Mouse (Mus musculus) neural tube, embryonic 12.5 days (tissue): Measurements from ENCODE around the gene Nars2. TPM values are rescaled to one million over a fixed set of nuclear protein-coding genes. Genes with fewer than 3 reads are reported as not detected.

Experiments used
- ATAC-seq: fragments of 200-750 bp; cut with Nextera tagmentation; 2 replicates; pipeline ENCODE4 v1.8.0; 2017; ENCODE audit warnings: low read depth, mild to moderate bottlenecking, moderate TSS enrichment, moderate library complexity; ENCODE audit not compliant: low FRiP score
- H3K27ac ChIP-seq: fragments of 300-500 bp; sonication (generic); 2 replicates; pipeline ENCODE4 v1.5.1; 2016
- H3K27me3 ChIP-seq: fragments of 300-500 bp; sonication (generic); replicated peaks from 2 replicates; pipeline ENCODE4 v1.6.1; 2016; ENCODE audit warnings: mild to moderate bottlenecking
- H3K36me3 ChIP-seq: fragments of 300-500 bp; sonication (generic); 2 replicates; pipeline ENCODE4 v1.6.1; 2016; ENCODE audit warnings: mild to moderate bottlenecking
- H3K4me1 ChIP-seq: fragments of 300-500 bp; sonication (generic); 2 replicates; pipeline ENCODE4 v1.6.1; 2016
- H3K4me2 ChIP-seq: fragments of 300-500 bp; sonication (generic); replicated peaks from 2 replicates; pipeline ENCODE4 v1.6.1; 2016; ENCODE audit warnings: mild to moderate bottlenecking
- H3K4me3 ChIP-seq: fragments of 300-500 bp; sonication (generic); 2 replicates; pipeline ENCODE4 v1.5.1; 2016
- H3K9ac ChIP-seq: fragments of 300-500 bp; sonication (generic); 2 replicates; pipeline ENCODE4 v1.6.1; 2016; ENCODE audit warnings: mild to moderate bottlenecking
- H3K9me3 ChIP-seq: fragments of 300-500 bp; sonication (generic); 2 replicates; pipeline ENCODE4 v1.6.1; 2016; ENCODE audit warnings: mild to moderate bottlenecking
- WGBS: fragments of 180-500 bp; shearing (Covaris S2); methylation state at CpG from one replicate; pipeline ENCODE4 v1.1.7; 2016; 5-methylcytosine and 5-hydroxymethylcytosine counted together
- polyA plus RNA-seq: library from polyadenylated mRNA; unstranded; fragments of >200 nt; fragmentation: Nextera tagmentation; extraction: Ambion mirVana; gene quantifications from 2 replicates; pipeline ENCODE4 v1.2.1, GENCODE M21; 2016

Nars2 gene
- polyA plus RNA-seq, 1 experiment from 2014 or later: 23.5 TPM

- no peak for ATAC-seq
- Histone ChIP-seq H3K4me3 (no peak overlapping the region), H3K27me3 (no peaks in the 10 kb centered on the region), H3K4me1 (no peaks in the 10 kb centered on the region), H3K27ac (no peak overlapping the region), H3K4me2 (no peak overlapping the region), H3K36me3 (no peaks in the 10 kb centered on the region), H3K9me3 (no peaks in the 10 kb centered on the region), H3K9ac (no peak overlapping the region)
- 86% methylated on average over 5 of the region's 5 CpGs for WGBS
These were observed 24.6 kb downstream of the Nars2 start for GRCm38 (mm10) chr7:96975914-96976313.

DNA sequence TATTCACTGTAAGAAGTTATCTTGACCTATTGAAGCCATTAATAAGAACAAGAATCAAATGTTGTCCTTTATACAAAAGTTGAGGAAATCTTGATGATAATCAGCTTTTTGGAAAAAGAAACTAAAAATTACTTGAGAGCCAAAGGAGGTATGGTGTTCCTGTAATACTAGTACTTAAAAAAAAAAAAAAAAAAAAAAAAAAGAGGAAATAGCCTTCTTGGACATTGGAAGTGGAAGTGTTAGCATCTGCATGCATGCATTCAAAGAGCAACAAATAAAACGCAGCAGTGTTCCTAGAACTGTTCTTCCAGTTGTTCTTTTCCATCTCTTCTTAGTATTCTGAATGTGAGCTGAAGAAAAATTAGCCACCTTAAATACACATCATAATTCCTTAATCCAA is 25.9 kb downstream of the Nars2 start:
- Histone ChIP-seq H3K4me1 (no peaks in the 10 kb centered on the region), H3K27ac (no peak overlapping the region), H3K4me3 (no peak overlapping the region), H3K27me3 (no peaks in the 10 kb centered on the region), H3K36me3 (no peaks in the 10 kb centered on the region), H3K4me2 (no peak overlapping the region), H3K9ac (no peak overlapping the region), H3K9me3 (no peaks in the 10 kb centered on the region)
- 85% methylated on average over 1 of the region's 1 CpGs for WGBS
- ATAC-seq: no peak

- H3K9me3 ChIP-seq: no peaks in the 10 kb centered on the region
- H3K9ac ChIP-seq: no peak overlapping the region
- whole genome bisulfite sequencing: 94% methylated on average over 2 of the region's 2 CpGs
- H3K36me3 ChIP-seq: no peaks in the 10 kb centered on the region
- ATAC-seq: no peak
- peaks cover 4% of the 10 kb centered on the region for H3K4me1 ChIP-seq
- H3K4me2 ChIP-seq: no peak overlapping the region
- no peaks in the 10 kb centered on the region for H3K27me3 ChIP-seq
- H3K4me3 ChIP-seq: no peak overlapping the region
- H3K27ac ChIP-seq: no peak overlapping the region
These were observed 30.1 kb downstream of the Nars2 start for GRCm38 (mm10) chr7:96981366-96981765.

DNA sequence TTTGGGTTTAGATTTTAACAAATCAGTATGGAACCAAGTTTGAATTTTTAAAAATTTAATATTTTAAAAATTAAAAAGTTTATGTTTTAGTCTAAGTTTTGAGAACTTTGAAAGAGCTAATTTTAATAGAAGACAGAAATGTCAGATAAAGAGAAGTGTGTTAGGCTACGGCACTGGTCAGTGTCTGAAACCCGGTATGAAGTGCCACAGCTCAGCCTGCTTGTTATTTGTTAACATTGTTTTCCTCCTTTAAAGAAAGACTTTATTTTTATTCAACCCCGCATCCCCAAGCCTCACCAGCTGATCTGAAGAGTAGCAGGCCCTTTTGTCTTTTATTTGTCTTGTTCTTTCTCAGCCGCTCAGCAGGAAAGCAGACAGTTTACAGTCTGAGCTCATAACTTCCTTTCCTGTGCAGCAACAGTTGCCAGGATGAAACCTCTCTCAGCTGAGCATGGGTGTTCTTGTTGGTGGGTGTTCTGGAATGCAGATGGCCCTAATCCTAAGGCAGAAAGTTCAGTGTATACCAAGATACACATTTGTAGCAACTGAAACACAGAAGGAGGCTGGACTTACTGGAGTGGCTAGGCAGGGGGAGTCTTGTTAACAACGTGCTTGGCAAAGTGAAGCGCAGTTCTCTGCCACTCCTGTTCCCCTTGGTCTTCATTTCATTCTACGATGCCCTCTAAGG is 32.5 kb downstream of the Nars2 start:
- Histone ChIP-seq H3K27me3 (no peaks in the 10 kb centered on the region), H3K9me3 (no peaks in the 10 kb centered on the region), H3K9ac (no peak overlapping the region), H3K4me3 (no peak overlapping the region), H3K4me2 (no peak overlapping the region), H3K36me3 (no peaks in the 10 kb centered on the region), H3K27ac (no peak overlapping the region), H3K4me1 (peaks cover 14% of the 10 kb centered on the region)
- ATAC-seq: 0 out of 2 replicates have a peak, but pooled peaks have one; percentile 49
- 23% methylated on average over 7 of the region's 7 CpGs for WGBS

- WGBS: 48% methylated on average over 8 of the region's 8 CpGs
- Histone ChIP-seq H3K4me2 (no peak overlapping the region), H3K9me3 (no peaks in the 10 kb centered on the region), H3K27me3 (no peaks in the 10 kb centered on the region), H3K9ac (no peak overlapping the region), H3K36me3 (no peaks in the 10 kb centered on the region), H3K4me3 (no peak overlapping the region), H3K27ac (no peak overlapping the region), H3K4me1 (peaks cover 14% of the 10 kb centered on the region)
- no peak for ATAC-seq
These were observed 34.5 kb downstream of the Nars2 start for GRCm38 (mm10) chr7:96985798-96986197.

DNA sequence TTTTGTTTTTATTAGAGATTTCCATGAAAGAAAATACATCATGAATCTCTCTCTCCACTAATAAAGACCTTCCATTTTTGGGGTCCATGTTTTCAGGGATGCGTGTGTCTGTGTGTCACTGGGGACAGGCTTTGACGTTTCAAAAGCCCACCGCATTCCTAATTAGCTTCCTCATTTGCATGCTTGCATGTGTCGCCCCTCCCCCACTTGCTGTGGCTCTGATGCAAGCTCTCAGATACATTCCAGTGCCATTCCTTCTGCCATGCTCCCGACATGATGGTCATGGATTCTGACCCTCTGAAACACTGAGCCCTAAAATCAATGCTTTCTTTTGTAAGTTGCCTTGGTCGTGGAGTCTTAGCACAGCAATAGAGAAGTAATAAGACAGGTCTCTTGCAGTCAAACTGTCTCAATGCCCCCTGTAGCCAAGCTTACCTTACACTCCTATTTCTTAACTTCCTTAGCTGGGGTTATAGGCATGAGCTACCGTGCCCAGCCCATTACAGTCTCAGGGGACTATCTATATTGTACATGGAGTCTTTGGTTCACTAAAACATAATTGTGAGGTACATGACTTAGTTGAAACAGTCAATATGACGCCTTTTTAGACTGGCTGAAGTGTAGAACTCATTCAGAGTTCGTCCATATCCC is 35.6 kb downstream of the Nars2 start:
- peak overlapping the region; percentile 14; the same call in 1 of the 2 replicates for H3K4me2 ChIP-seq
- peaks cover 14% of the 10 kb centered on the region for H3K4me1 ChIP-seq
- H3K9ac ChIP-seq: no peak overlapping the region
- H3K27ac ChIP-seq: no peak overlapping the region
- peak; percentile 71 for ATAC-seq
- H3K9me3 ChIP-seq: no peaks in the 10 kb centered on the region
- H3K27me3 ChIP-seq: no peaks in the 10 kb centered on the region
- H3K36me3 ChIP-seq: no peaks in the 10 kb centered on the region
- H3K4me3 ChIP-seq: no peak overlapping the region
- 32% methylated on average over 9 of the region's 9 CpGs for WGBS

DNA sequence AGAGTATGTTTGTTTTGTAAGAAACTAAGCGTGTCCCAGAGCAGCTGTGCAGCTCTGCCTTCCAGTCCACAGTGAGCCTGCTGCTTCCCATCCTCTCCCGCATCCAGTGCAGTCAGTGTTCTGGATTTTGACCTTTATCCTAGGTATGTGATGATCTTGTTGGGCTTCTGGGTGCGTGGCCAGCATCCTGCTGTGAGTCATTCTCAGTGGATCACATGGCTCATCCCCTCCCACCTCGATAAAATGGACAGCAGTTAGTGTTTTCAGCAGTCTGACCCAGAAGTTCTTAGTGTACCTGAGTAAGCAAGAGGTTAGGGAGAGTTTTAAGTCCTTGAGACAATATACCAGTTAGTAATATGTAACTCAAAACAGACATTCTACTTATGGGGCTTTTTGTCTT is 36.4 kb downstream of the Nars2 start:
- no peaks in the 10 kb centered on the region for H3K9me3 ChIP-seq
- peaks cover 14% of the 10 kb centered on the region for H3K4me1 ChIP-seq
- H3K4me3 ChIP-seq: no peak overlapping the region
- 67% methylated on average over 4 of the region's 4 CpGs for WGBS
- no peaks in the 10 kb centered on the region for H3K27me3 ChIP-seq
- no peaks in the 10 kb centered on the region for H3K36me3 ChIP-seq
- no peak overlapping the region for H3K9ac ChIP-seq
- H3K4me2 ChIP-seq: no peak overlapping the region
- no peak for ATAC-seq
- no peak overlapping the region for H3K27ac ChIP-seq

DNA sequence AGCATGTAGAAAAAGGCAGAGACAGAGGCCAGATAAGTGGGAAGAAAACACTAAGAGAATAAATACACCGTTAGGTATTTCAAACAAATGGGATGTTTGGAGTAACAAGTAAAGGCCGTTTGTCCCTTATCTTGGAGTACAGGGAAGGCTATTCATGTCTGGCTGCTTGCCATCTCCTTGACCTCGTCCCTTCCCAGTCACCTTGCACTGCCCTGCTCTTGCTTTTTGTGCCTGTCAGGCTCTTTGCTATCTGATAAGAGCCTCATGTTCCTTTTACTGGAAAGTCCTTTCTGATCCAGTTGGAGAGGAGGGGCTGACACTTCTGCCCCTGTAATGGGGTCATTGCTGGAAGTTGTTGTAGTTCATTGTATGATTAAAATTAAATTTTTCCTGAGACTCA is 61.7 kb downstream of the Nars2 start:
- Histone ChIP-seq H3K9me3 (0 out of 2 replicates have a peak, but pooled peaks cover 3% of the 10 kb centered on the region), H3K4me1 (no peaks in the 10 kb centered on the region), H3K27me3 (no peaks in the 10 kb centered on the region), H3K4me3 (no peak overlapping the region), H3K27ac (no peak overlapping the region), H3K36me3 (no peaks in the 10 kb centered on the region), H3K9ac (no peak overlapping the region), H3K4me2 (no peak overlapping the region)
- WGBS: 82% methylated on average over 3 of the region's 3 CpGs
- no peak for ATAC-seq

DNA sequence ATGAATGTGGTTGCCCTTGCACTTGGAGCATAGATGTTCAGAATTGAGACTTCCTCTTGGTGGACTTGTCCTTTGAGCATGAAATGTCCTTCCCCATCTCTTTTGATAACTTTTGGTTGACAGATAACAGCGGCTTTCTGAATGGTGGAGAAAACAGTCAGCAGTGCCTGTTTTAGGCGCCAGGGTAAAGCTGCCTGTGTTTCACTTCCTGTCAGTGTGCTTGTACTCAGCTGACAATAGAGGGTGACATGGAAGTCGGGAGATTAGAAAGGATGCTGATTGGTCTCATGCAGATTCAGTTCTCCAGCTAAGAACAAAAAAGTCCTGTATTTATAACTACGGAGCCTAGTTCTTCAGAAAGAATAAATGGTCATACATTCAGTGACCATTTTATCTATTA is 66.7 kb downstream of the Nars2 start:
- H3K36me3 ChIP-seq: no peaks in the 10 kb centered on the region
- H3K4me1 ChIP-seq: no peaks in the 10 kb centered on the region
- no peak overlapping the region for H3K27ac ChIP-seq
- H3K4me3 ChIP-seq: no peak overlapping the region
- H3K9me3 ChIP-seq: 0 out of 2 replicates have a peak, but pooled peaks cover 3% of the 10 kb centered on the region
- H3K4me2 ChIP-seq: no peak overlapping the region
- H3K27me3 ChIP-seq: no peaks in the 10 kb centered on the region
- WGBS: 81% methylated on average over 4 of the region's 4 CpGs
- ATAC-seq: no peak
- H3K9ac ChIP-seq: no peak overlapping the region

DNA sequence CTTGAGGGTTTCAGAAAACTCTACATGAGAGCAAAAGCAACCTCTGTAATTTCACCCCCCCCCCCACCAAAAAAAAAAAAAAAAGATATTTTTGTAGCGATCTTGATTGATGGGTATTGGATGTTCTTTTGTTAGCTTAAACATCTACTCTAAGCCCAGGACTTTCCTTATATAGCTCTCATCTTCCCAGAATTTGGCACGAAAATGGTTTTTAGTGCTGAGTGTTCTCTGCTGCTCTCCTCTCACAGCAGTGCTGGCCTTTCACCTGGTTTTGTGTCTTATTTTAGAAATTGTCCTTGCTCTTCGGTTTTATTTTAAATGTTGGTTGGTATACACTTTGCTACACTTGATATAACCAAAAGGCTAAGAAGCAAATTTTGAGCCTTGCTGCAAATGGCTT is 67.1 kb downstream of the Nars2 start:
- WGBS: 89% methylated on average over 3 of the region's 3 CpGs

DNA sequence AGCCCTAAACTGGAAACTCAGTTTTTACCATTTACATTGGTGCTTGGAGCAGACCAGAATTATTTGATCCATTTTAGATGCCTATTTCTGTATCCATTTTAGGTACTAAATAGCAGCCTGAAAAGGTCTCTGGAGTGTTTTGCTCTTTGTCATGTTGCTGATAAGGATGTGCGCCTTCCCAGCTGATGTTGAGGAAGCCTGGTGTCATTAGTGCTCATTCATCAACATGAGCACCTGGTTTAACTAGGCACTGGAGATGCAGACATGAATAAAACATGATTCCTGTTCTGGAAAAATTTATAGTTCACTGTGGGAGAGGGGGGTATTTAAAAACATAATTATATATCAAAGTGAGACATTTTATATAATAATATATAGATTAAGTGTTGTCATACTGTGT is 68.0 kb downstream of the Nars2 start:
- Histone ChIP-seq H3K9me3 (0 out of 2 replicates have a peak, but pooled peaks cover 3% of the 10 kb centered on the region), H3K27ac (no peak overlapping the region), H3K4me1 (no peaks in the 10 kb centered on the region), H3K36me3 (no peaks in the 10 kb centered on the region), H3K4me3 (no peak overlapping the region), H3K4me2 (no peak overlapping the region), H3K27me3 (no peaks in the 10 kb centered on the region), H3K9ac (no peak overlapping the region)
- WGBS: 51% methylated on average over 1 of the region's 1 CpGs
- no peak; the same call in 1 of the 2 replicates for ATAC-seq

More for the DNA sequence above, 67.1 kb downstream of the Nars2 start:
- H3K36me3 ChIP-seq: no peaks in the 10 kb centered on the region
- ATAC-seq: no peak
- no peak overlapping the region for H3K9ac ChIP-seq
- H3K4me2 ChIP-seq: no peak overlapping the region
- no peaks in the 10 kb centered on the region for H3K4me1 ChIP-seq
- H3K27me3 ChIP-seq: no peaks in the 10 kb centered on the region
- H3K9me3 ChIP-seq: 0 out of 2 replicates have a peak, but pooled peaks cover 3% of the 10 kb centered on the region
- H3K4me3 ChIP-seq: no peak overlapping the region
- H3K27ac ChIP-seq: no peak overlapping the region

DNA sequence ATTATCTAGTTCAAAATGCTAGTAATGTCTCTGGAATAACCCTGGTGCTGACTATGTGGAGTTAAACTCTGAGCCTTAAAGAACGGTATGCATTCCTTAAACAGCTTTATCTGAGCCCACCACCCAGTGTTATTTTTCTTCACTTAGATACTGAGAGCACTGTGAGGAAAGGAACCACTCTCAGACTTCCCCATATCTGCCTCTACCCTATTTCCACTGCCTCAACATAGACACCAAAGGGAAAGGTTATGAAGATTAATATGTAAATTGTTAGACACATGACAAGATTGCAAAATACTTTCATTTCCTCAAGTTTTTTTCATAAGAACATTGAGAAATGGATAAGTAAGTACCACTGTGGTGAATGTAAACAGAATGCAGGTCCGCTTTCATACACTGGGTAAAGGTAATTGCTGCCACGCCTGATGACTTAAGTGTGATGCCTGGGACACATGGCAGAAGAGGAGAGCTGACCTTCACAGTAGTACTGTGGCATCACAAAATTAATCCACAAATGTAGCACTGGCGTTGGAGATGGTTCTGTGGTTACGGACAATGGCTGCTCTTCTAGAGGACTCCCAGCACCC is 75.6 kb downstream of the Nars2 start:
- no peak overlapping the region for H3K4me2 ChIP-seq
- no peak overlapping the region for H3K9ac ChIP-seq
- no peak overlapping the region for H3K4me3 ChIP-seq
- H3K36me3 ChIP-seq: no peaks in the 10 kb centered on the region
- no peaks in the 10 kb centered on the region for H3K9me3 ChIP-seq
- WGBS: 94% methylated on average over 5 of the region's 5 CpGs
- H3K27me3 ChIP-seq: no peaks in the 10 kb centered on the region
- H3K27ac ChIP-seq: no peak overlapping the region
- no peak for ATAC-seq
- no peaks in the 10 kb centered on the region for H3K4me1 ChIP-seq
